Mouse (Mus musculus): ENCODE data around the gene Ppp1r27.

- TF ChIP-seq USF1 (IDR thresholded peaks at IDR 0.05; ENCODE audit: low read depth): no peak
- TF ChIP-seq E2F4 (IDR thresholded peaks at IDR 0.05; ENCODE audit: insufficient read depth): peak; percentile 91
- no peak for TF ChIP-seq MYOD1 (IDR thresholded peaks at IDR 0.05; ENCODE audit: control insufficient read depth in 1 of 3, insufficient read length in 2 of 3, low read depth in 2 of 3)
- TF ChIP-seq POLR2A (IDR thresholded peaks at IDR 0.05; ENCODE audit: insufficient read length, low read depth): peak; percentile 96
- peak; percentile 99 for TF ChIP-seq POLR2AphosphoS2 (IDR thresholded peaks at IDR 0.05; ENCODE audit: insufficient read length, low read depth)
- TF ChIP-seq TCF12 (IDR thresholded peaks at IDR 0.05; ENCODE audit: insufficient read depth, poor library complexity, severe bottlenecking): no peak
- peak; percentile 87 for TF ChIP-seq MAX (IDR thresholded peaks at IDR 0.05; ENCODE audit: low read depth)
- TF ChIP-seq REST (IDR thresholded peaks at IDR 0.05; ENCODE audit: insufficient read depth, insufficient read length): peak; percentile 40
- TF ChIP-seq SRF (IDR thresholded peaks at IDR 0.05; ENCODE audit: control insufficient read depth, insufficient read length, low read depth): peak; percentile 60
Observed at GRCm38 (mm10) chr11:120598283-120598989, 47.5 kb upstream of the Ppp1r27 start, which contains the start of the genes Alyref and Anapc11.

All from myocyte (in vitro differentiated cells).